Mouse (Mus musculus) testis, postnatal 14 days (tissue): ENCODE data around the gene Mvd.

Experiments
- DNase-seq: peaks from one replicate; pipeline ENCODE4 v3.0.0; 2021; ENCODE audit warnings: low spot score

Mvd gene

GRCm38 (mm10) chr8:122457171-122457570, 13.9 kb upstream of the Mvd start:
- DNase-seq = no peak

GRCm38 (mm10) chr8:122454409-122454808, 11.2 kb upstream of the Mvd start:
- DNase-seq = no peak

- no peak for DNase-seq
Observed at GRCm38 (mm10) chr8:122452154-122452553, 8.9 kb upstream of the Mvd start.

GRCm38 (mm10) chr8:122451161-122451703, 8.0 kb upstream of the Mvd start:
- no peak for DNase-seq

GRCm38 (mm10) chr8:122445203-122445602, 2.0 kb upstream of the Mvd start:
- no peak for DNase-seq

- peak; percentile 70 for DNase-seq
Observed at GRCm38 (mm10) chr8:122444058-122444748, 981 bp upstream of the Mvd start.

- no peak for DNase-seq
Observed at GRCm38 (mm10) chr8:122442781-122443180, 441 bp downstream of the Mvd start.

- DNase-seq = no peak
Observed at GRCm38 (mm10) chr8:122442356-122442755, 866 bp downstream of the Mvd start.

- no peak for DNase-seq
Observed at GRCm38 (mm10) chr8:122441326-122441725, 1.9 kb downstream of the Mvd start.

- no peak for DNase-seq
Observed at GRCm38 (mm10) chr8:122439336-122439735, 3.9 kb downstream of the Mvd start.

- DNase-seq = no peak
Observed at GRCm38 (mm10) chr8:122437708-122438331, 5.4 kb downstream of the Mvd start.

- no peak for DNase-seq
Observed at GRCm38 (mm10) chr8:122436586-122437125, 6.6 kb downstream of the Mvd start.

GRCm38 (mm10) chr8:122436146-122436545, 7.1 kb downstream of the Mvd start:
- DNase-seq = no peak

GRCm38 (mm10) chr8:122435375-122435774, 7.8 kb downstream of the Mvd start:
- no peak for DNase-seq

- no peak for DNase-seq
Observed at GRCm38 (mm10) chr8:122433269-122433905, 9.8 kb downstream of the Mvd start.

GRCm38 (mm10) chr8:122432443-122433268, 10.6 kb downstream of the Mvd start, which contains the start of gene Cyba:
Cyba (minus strand) TSS chr8:122432930.
- DNase-seq = peak; percentile 65

- DNase-seq = peak; percentile 57
Observed at GRCm38 (mm10) chr8:122431694-122432442, 11.4 kb downstream of the Mvd start.

GRCm38 (mm10) chr8:122430646-122431045, 12.6 kb downstream of the Mvd start:
- DNase-seq = peak; percentile 78

- DNase-seq = no peak
Observed at GRCm38 (mm10) chr8:122430058-122430636, 13.1 kb downstream of the Mvd start.

- no peak for DNase-seq
Observed at GRCm38 (mm10) chr8:122428163-122428562, 15.1 kb downstream of the Mvd start.

- no peak for DNase-seq
Observed at GRCm38 (mm10) chr8:122427607-122428006, 15.6 kb downstream of the Mvd start.
